Mouse (Mus musculus): ENCODE results near the gene Atp5j2. TPM values are rescaled to one million over a fixed set of nuclear protein-coding genes. Genes with fewer than 3 reads are reported as not detected.
A peak's percentile ranks its signal among the peaks of the same experiment; 100 is the strongest.

Atp5j2 gene
- total RNA-seq, 4 experiments from 2014 or later: 1,197 to 1,936 (median 1,535) TPM

- DNase-seq (ENCODE audit: low spot score): peak; percentile 78
Measured at GRCm38 (mm10) chr5:145201321-145201991, 9.6 kb upstream of the Atp5j2 start, which contains the start of gene Zkscan14. Gene Zkscan14 (minus strand): TSS chr5:145201868.

GRCm38 (mm10) chr5:145200387-145200786 is 8.5 kb upstream of the Atp5j2 start:
- no peak for DNase-seq (ENCODE audit: low spot score)

- DNase-seq (ENCODE audit: low spot score): peak; percentile 93
Measured at GRCm38 (mm10) chr5:145190875-145191798, 725 bp downstream of the Atp5j2 start.

- DNase-seq (ENCODE audit: low spot score): no peak
Measured at GRCm38 (mm10) chr5:145190373-145190772, 1.5 kb downstream of the Atp5j2 start.

GRCm38 (mm10) chr5:145189416-145189815 is 2.4 kb downstream of the Atp5j2 start:
- DNase-seq (ENCODE audit: low spot score): no peak

GRCm38 (mm10) chr5:145185244-145185643 is 6.6 kb downstream of the Atp5j2 start:
- no peak for DNase-seq (ENCODE audit: low spot score)

GRCm38 (mm10) chr5:145178461-145178980 is 13.3 kb downstream of the Atp5j2 start:
- no peak for DNase-seq (ENCODE audit: low spot score)

- peak; percentile 29 for DNase-seq (ENCODE audit: low spot score)
Measured at GRCm38 (mm10) chr5:145167306-145167661, 24.6 kb downstream of the Atp5j2 start.

- DNase-seq (ENCODE audit: low spot score): peak; percentile 99
Measured at GRCm38 (mm10) chr5:145166536-145167305, 25.1 kb downstream of the Atp5j2 start, which contains the start of the genes Ptcd1 and Cpsf4. Gene Ptcd1 (minus strand): TSS chr5:145167108. Gene Cpsf4 (plus strand): TSS chr5:145167213.

GRCm38 (mm10) chr5:145165184-145165583 is 26.7 kb downstream of the Atp5j2 start:
- DNase-seq (ENCODE audit: low spot score): no peak

GRCm38 (mm10) chr5:145164710-145165109 is 27.2 kb downstream of the Atp5j2 start:
- no peak for DNase-seq (ENCODE audit: low spot score)

- DNase-seq (ENCODE audit: low spot score): no peak
Measured at GRCm38 (mm10) chr5:145161361-145161760, 30.5 kb downstream of the Atp5j2 start.

GRCm38 (mm10) chr5:145152690-145153089 is 39.2 kb downstream of the Atp5j2 start:
- DNase-seq (ENCODE audit: low spot score): no peak

- DNase-seq (ENCODE audit: low spot score): no peak
Measured at GRCm38 (mm10) chr5:145149294-145149693, 42.6 kb downstream of the Atp5j2 start.

GRCm38 (mm10) chr5:145147748-145148147 is 44.1 kb downstream of the Atp5j2 start:
- DNase-seq (ENCODE audit: low spot score): no peak

GRCm38 (mm10) chr5:145140611-145141010 is 51.3 kb downstream of the Atp5j2 start:
- DNase-seq (ENCODE audit: low spot score): no peak

- peak; percentile 96 for DNase-seq (ENCODE audit: low spot score)
Measured at GRCm38 (mm10) chr5:145139571-145140519, 52.0 kb downstream of the Atp5j2 start, which contains the start of the genes Pdap1 and Bud31. Gene Pdap1 (minus strand): TSS chr5:145140238. Gene Bud31 (plus strand): TSS chr5:145140362.

- no peak for DNase-seq (ENCODE audit: low spot score)
Measured at GRCm38 (mm10) chr5:145138836-145139235, 53.0 kb downstream of the Atp5j2 start.
